Mouse (Mus musculus) ZHBTc4 (cell line): ENCODE data around the gene Csnk1e.

Experiments used
- DNase-seq: peaks from one replicate; pipeline ENCODE4 v3.0.0-alpha.2; 2011; ENCODE audit warnings: low read depth, low spot score

The Csnk1e gene

GRCm38 (mm10) chr15:79395281-79395680 lies 60.1 kb downstream of the Csnk1e start:
- no peak for DNase-seq

- no peak for DNase-seq
Measured at GRCm38 (mm10) chr15:79394842-79395241, 60.5 kb downstream of the Csnk1e start.

- no peak for DNase-seq
Measured at GRCm38 (mm10) chr15:79393101-79393500, 62.3 kb downstream of the Csnk1e start.

- DNase-seq: no peak
Measured at GRCm38 (mm10) chr15:79392527-79392926, 62.8 kb downstream of the Csnk1e start.

- no peak for DNase-seq
Measured at GRCm38 (mm10) chr15:79391447-79392093, 63.8 kb downstream of the Csnk1e start.

- DNase-seq: no peak
Measured at GRCm38 (mm10) chr15:79390434-79390833, 64.9 kb downstream of the Csnk1e start.

GRCm38 (mm10) chr15:79388171-79388570 lies 67.2 kb downstream of the Csnk1e start:
- DNase-seq: no peak

- no peak for DNase-seq
Measured at GRCm38 (mm10) chr15:79387611-79388010, 67.8 kb downstream of the Csnk1e start.

- no peak for DNase-seq
Measured at GRCm38 (mm10) chr15:79387081-79387480, 68.3 kb downstream of the Csnk1e start.

- no peak for DNase-seq
Measured at GRCm38 (mm10) chr15:79381644-79382043, 73.7 kb downstream of the Csnk1e start.

GRCm38 (mm10) chr15:79380468-79381444 lies 74.6 kb downstream of the Csnk1e start:
- DNase-seq: peak; percentile 86

- no peak for DNase-seq
Measured at GRCm38 (mm10) chr15:79379658-79380057, 75.7 kb downstream of the Csnk1e start.

- DNase-seq: no peak
Measured at GRCm38 (mm10) chr15:79378608-79379007, 76.8 kb downstream of the Csnk1e start.

GRCm38 (mm10) chr15:79377681-79378080 lies 77.7 kb downstream of the Csnk1e start:
- DNase-seq: no peak

GRCm38 (mm10) chr15:79374760-79375159 lies 80.6 kb downstream of the Csnk1e start:
- no peak for DNase-seq

- no peak for DNase-seq
Measured at GRCm38 (mm10) chr15:79370281-79370843, 85.0 kb downstream of the Csnk1e start.

- no peak for DNase-seq
Measured at GRCm38 (mm10) chr15:79369452-79370280, 85.7 kb downstream of the Csnk1e start.

GRCm38 (mm10) chr15:79368861-79369440 lies 86.4 kb downstream of the Csnk1e start:
- no peak for DNase-seq

- DNase-seq: peak; percentile 74
Measured at GRCm38 (mm10) chr15:79368313-79368811, 87.0 kb downstream of the Csnk1e start.
